8 mouse cellular contexts compared by ENCODE assay signal in genomic region chr5:113874063-113875024, GRCm38 (mm10). TPM values are rescaled to one million over a fixed set of nuclear protein-coding genes. Genes with fewer than 3 reads are reported as not detected.
DNase-seq lines count a peak whose midpoint lies in the region; ATAC-seq and TF ChIP-seq lines count a peak whose summit lies in the region.

No protein-coding gene starts in this region.

- H3K4me2 ChIP-seq in limb, embryonic 12.5 days: peak overlapping the region; percentile 40
- peak overlapping the region; percentile 50 for H3K4me2 ChIP-seq in stomach, embryonic 16.5 days (ENCODE audit: low read depth, low read length)

- H3K4me3 ChIP-seq in cerebellum, adult 2 months (replicated peaks; ENCODE audit: insufficient read depth, low read depth, low read length): no peak overlapping the region
- H3K4me3 ChIP-seq in limb, embryonic 12.5 days (replicated peaks): peak overlapping the region; percentile 11; the same call in 1 of the 2 replicates
- H3K4me3 ChIP-seq in stomach, embryonic 16.5 days (replicated peaks; ENCODE audit: low read length): peak overlapping the region; percentile 23

- 68% methylated on average over 19 of the region's 19 CpGs for WGBS in cerebellum, adult 2 months
- WGBS in limb, embryonic 12.5 days: 67% methylated on average over 19 of the region's 19 CpGs
- 65% methylated on average over 19 of the region's 19 CpGs for WGBS in stomach, embryonic 16.5 days

- H3K4me1 ChIP-seq in cerebellum, adult 2 months (ENCODE audit: control insufficient read depth, insufficient read depth, low read length): peaks cover 43% of the 10 kb centered on the region
- H3K4me1 ChIP-seq in limb, embryonic 12.5 days (replicated peaks): peaks cover 63% of the 10 kb centered on the region
- H3K4me1 ChIP-seq in stomach, embryonic 16.5 days (ENCODE audit: control insufficient read depth, insufficient read depth, low read length): peaks cover 64% of the 10 kb centered on the region

- H3K27me3 ChIP-seq in cerebellum, adult 2 months (ENCODE audit: control insufficient read depth, insufficient read depth, low read length): no peaks in the 10 kb centered on the region
- no peaks in the 10 kb centered on the region for H3K27me3 ChIP-seq in limb, embryonic 12.5 days
- H3K27me3 ChIP-seq in stomach, embryonic 16.5 days (ENCODE audit: control insufficient read depth, insufficient read depth, low read length): no peaks in the 10 kb centered on the region

- H3K36me3 ChIP-seq in limb, embryonic 12.5 days: peaks cover 30% of the 10 kb centered on the region
- peaks cover 11% of the 10 kb centered on the region; the same call in 1 of the 2 replicates for H3K36me3 ChIP-seq in stomach, embryonic 16.5 days (ENCODE audit: control insufficient read depth, insufficient read depth, low read length)

- no peak for TF ChIP-seq POLR2A in cerebellum, adult 2 months (IDR thresholded peaks at IDR 0.05; ENCODE audit: borderline replicate concordance, insufficient read depth, low read length)

- peak overlapping the region; percentile 51; the same call in 1 of the 2 replicates for H3K9ac ChIP-seq in limb, embryonic 12.5 days (replicated peaks)
- H3K9ac ChIP-seq in stomach, embryonic 16.5 days (ENCODE audit: low read length): peak overlapping the region; percentile 66

- H3K9me3 ChIP-seq in limb, embryonic 12.5 days: no peaks in the 10 kb centered on the region
- H3K9me3 ChIP-seq in stomach, embryonic 16.5 days (replicated peaks; ENCODE audit: control insufficient read depth, low read length): no peaks in the 10 kb centered on the region

- no peak for TF ChIP-seq CTCF in cerebellum, adult 2 months (IDR thresholded peaks at IDR 0.05; ENCODE audit: borderline replicate concordance, insufficient read depth, low read depth, low read length)

- DNase-seq in cerebellum, adult 2 months: no peak
- no peak for DNase-seq in cerebellum, adult 18-20 months
- peak; percentile 59 for DNase-seq in lung, postnatal 10 days
- DNase-seq in lung, postnatal 14 days: no peak
- no peak for DNase-seq in layer of hippocampus, adult 9-10 months (ENCODE audit: low spot score)
- DNase-seq in right cerebral cortex, postnatal 4 days: no peak

- ATAC-seq in limb, embryonic 12.5 days (ENCODE audit: insufficient number of reproducible peaks, insufficient read depth, low FRiP score, low TSS enrichment, low read depth): no peak
- ATAC-seq in stomach, embryonic 16.5 days (ENCODE audit: insufficient read depth, low FRiP score): no peak

- peak overlapping the region; percentile 17; the same call in 1 of the 2 replicates for H3K27ac ChIP-seq in cerebellum, adult 2 months (ENCODE audit: insufficient read depth, low read length)
- H3K27ac ChIP-seq in limb, embryonic 12.5 days: peak overlapping the region; percentile 85
- peak overlapping the region; percentile 89 for H3K27ac ChIP-seq in stomach, embryonic 16.5 days (ENCODE audit: low read length)

RNA-seq across cellular contexts. Expression of gene Coro1c, which starts 34.2 kb away (rescaled TPM):
- polyA plus RNA-seq in cerebellum, adult 2 months (2012; rRNA removed): 90.2 and 94.1 TPM in 2 replicates
- 91.1 and 99.4 TPM in 2 replicates for polyA plus RNA-seq in limb, embryonic 12.5 days (2016; fragmentation: Nextera tagmentation; extraction: Ambion mirVana)
- polyA plus RNA-seq in stomach, embryonic 16.5 days (2015; fragmentation: Nextera tagmentation; extraction: Ambion mirVana): 145 and 159 TPM in 2 replicates

RNA-seq across cellular contexts. Expression of gene Selplg, which starts 41.9 kb away (rescaled TPM):
- polyA plus RNA-seq in cerebellum, adult 2 months (2012; rRNA removed): 12.0 and 13.6 TPM in 2 replicates
- 1.4 and 1.8 TPM in 2 replicates for polyA plus RNA-seq in limb, embryonic 12.5 days (2016; fragmentation: Nextera tagmentation; extraction: Ambion mirVana)
- polyA plus RNA-seq in stomach, embryonic 16.5 days (2015; fragmentation: Nextera tagmentation; extraction: Ambion mirVana): 7.3 and 9.1 TPM in 2 replicates

Comparison
In these comparisons a context has a peak if more than half of its experiments do, and no peak if none do; other contexts are left out.
1. H3K27ac ChIP-seq: peak in every context shown above with its lines; median percentile 89 in stomach, embryonic 16.5 days; 85 in limb, embryonic 12.5 days; 17 in cerebellum, adult 2 months.